Mouse (Mus musculus) erythroblast, embryonic 14.5 days (primary cell): ENCODE results near the gene Klk6.

Experiments used
- GATA1 ChIP-seq: IDR thresholded peaks from 2 replicates; pipeline ENCODE4 v1.6.1; 2012; ENCODE audit warnings: low read length, inconsistent platforms, mixed read lengths
- TAL1 ChIP-seq: IDR thresholded peaks from 3 replicates; pipeline ENCODE4 v1.6.1; 2012; ENCODE audit warnings: low read length, inconsistent platforms, mixed read lengths

DNA sequence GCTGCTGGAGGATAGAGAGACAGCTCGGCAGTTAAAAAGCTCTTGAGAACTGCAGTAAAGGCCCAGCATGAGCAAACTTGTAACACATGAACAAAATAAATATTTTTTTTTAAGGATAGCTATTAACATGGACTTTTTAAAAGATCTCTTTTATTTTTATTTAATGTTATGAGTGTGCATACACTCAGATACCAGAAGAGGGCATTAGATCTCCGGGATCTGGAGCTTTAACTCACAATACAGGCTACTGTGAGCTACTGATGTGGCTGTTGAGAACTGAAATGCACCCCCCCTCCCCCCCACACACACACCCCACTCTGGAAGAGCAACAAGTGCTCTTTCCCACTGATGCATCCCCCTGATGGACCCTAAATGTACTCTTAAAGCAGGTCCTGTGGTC lies 35.0 kb upstream of the Klk6 start:
- TF ChIP-seq TAL1: no peak
- TF ChIP-seq GATA1: no peak
